Mouse (Mus musculus): ENCODE results near the gene Gm10273.

GRCm38 (mm10) chr10:59444106-59444505 is 48.7 kb downstream of the Gm10273 start:
- TF ChIP-seq CTCF (IDR thresholded peaks at IDR 0.05; ENCODE audit: control insufficient read depth, insufficient read depth, insufficient read length): no peak
- no peak for TF ChIP-seq MAX (IDR thresholded peaks at IDR 0.05)

Measured in C2C12 (cell line).